Mouse (Mus musculus): ENCODE data around the gene Stat5b.

Gene Stat5b

GRCm38 (mm10) chr11:100735954-100736745, 114.4 kb downstream of the Stat5b start:
- no peak for DNase-seq (ENCODE audit: low spot score)

GRCm38 (mm10) chr11:100735134-100735865, 115.2 kb downstream of the Stat5b start:
- no peak for DNase-seq (ENCODE audit: low spot score)

All from testis, postnatal 14 days (tissue).